30 mouse cellular contexts compared by ENCODE assay signal in the genomic region with DNA sequence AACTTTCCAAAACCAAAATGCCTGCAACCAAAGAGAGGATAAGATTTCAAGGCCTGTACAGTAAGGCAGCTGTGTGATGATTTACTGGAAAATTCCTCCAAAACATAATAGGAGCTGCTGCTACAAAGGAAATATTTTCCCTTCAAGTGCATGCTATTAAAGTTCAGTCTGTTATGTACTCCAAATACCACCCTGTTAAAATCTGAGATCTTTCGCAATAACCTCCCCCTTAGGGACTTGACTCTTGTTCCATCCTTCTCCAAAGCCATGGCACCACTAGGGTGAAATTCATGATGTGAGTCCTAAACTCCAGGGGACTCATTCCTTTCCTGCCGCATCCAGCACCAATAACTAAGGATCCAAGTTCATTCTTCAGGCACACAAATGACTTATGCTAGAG. TPM values are rescaled to one million over a fixed set of nuclear protein-coding genes. Genes with fewer than 3 reads are reported as not detected.
"Had no signal": no experiment of that assay in that cellular context is flagged by ENCODE, and none has a peak within 500 bp of the region (broad histone marks: within the 10 kb centered on the region; RNA-seq: fewer than 3 reads in every experiment).

No protein-coding gene starts in this region.

- H3K27me3 ChIP-seq: heart, embryonic 12.5 days; heart, embryonic 13.5 days; heart, embryonic 15.5 days; hindbrain, embryonic 12.5 days; hindbrain, embryonic 13.5 days; hindbrain, embryonic 15.5 days; intestine, embryonic 15.5 days; kidney, embryonic 15.5 days had no signal

- H3K4me2 ChIP-seq: heart, embryonic 11.5 days; heart, embryonic 12.5 days; heart, embryonic 13.5 days; heart, embryonic 15.5 days; hindbrain, embryonic 12.5 days; hindbrain, embryonic 13.5 days; hindbrain, embryonic 14.5 days; hindbrain, embryonic 15.5 days; intestine, embryonic 15.5 days; kidney, embryonic 15.5 days had no signal

- H3K36me3 ChIP-seq: heart, embryonic 10.5 days; heart, embryonic 12.5 days; heart, embryonic 13.5 days; heart, embryonic 15.5 days; hindbrain, embryonic 10.5 days; hindbrain, embryonic 12.5 days; hindbrain, embryonic 13.5 days; hindbrain, embryonic 15.5 days; intestine, embryonic 15.5 days; kidney, embryonic 15.5 days had no signal

- DNase-seq: heart, postnatal 10 days; heart, postnatal 14 days; heart, postnatal 36 days; heart, postnatal 4 days; kidney, adult 11 months; kidney, adult 18-20 months; kidney, adult 2 months; kidney, adult 8-10 months; kidney, adult 9 months; kidney, postnatal 10 days; kidney, postnatal 14 days; kidney, postnatal 25 days; kidney, postnatal 4 days; layer of hippocampus, adult 9-11 months; layer of hippocampus, postnatal 36 days had no signal

- H3K4me3 ChIP-seq: heart, embryonic 10.5 days; heart, embryonic 12.5 days; heart, embryonic 13.5 days; heart, embryonic 15.5 days; hindbrain, embryonic 10.5 days; hindbrain, embryonic 12.5 days; hindbrain, embryonic 13.5 days; hindbrain, embryonic 15.5 days; intestine, embryonic 15.5 days; kidney, embryonic 15.5 days; layer of hippocampus, adult 2 months had no signal

RNA-seq across cellular contexts. Expression of gene Dnah7a, which starts 20.3 kb away (rescaled TPM):
- total RNA-seq: heart, postnatal 25 days; hematopoietic stem cell, adult 5-6 weeks had no signal
